Comparison of ENCODE assay signal across 1 mouse cellular context in genomic region chr3:96970986-96971385, GRCm38 (mm10).
TF ChIP-seq lines count a peak whose summit lies in the region.

No protein-coding gene starts in this region.

TF ChIP-seq in MEL, 35 proteins besides CTCF, POLR2A, EP300 and RAD21 (continued from another document):
- no peak for TF ChIP-seq JUND (IDR thresholded peaks at IDR 0.05; ENCODE audit: low read depth, low read length)
- no peak for TF ChIP-seq MAX (IDR thresholded peaks at IDR 0.05; ENCODE audit: low read length)
